Mouse (Mus musculus): Measurements from ENCODE around the gene 1700025C18Rik.

1700025C18Rik gene

DNA sequence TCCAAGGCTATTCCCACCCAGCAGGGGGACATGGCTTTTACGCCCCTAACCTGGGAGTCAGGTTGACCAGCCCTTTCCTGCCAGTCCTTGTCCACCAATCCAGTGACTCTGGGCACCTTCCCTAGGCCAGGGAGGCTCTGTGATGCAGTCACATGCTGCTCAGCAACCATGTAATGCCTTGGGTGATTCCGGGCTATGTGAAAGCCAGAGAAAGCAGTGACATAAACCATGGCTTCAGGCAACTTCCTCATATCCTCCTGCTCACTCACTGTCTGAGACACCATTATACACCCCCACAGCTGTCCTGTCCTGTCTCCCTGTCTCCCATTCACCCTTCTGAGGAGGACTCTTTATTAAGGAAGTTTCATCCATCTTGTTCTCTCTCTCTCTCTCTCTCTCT lies at the start of gene 1700025C18Rik:
Gene 1700025C18Rik, minus strand, starts transcription at position 101 of the 400 bp plus-strand sequence.
- DNase-seq (ENCODE audit: low spot score): no peak

DNA sequence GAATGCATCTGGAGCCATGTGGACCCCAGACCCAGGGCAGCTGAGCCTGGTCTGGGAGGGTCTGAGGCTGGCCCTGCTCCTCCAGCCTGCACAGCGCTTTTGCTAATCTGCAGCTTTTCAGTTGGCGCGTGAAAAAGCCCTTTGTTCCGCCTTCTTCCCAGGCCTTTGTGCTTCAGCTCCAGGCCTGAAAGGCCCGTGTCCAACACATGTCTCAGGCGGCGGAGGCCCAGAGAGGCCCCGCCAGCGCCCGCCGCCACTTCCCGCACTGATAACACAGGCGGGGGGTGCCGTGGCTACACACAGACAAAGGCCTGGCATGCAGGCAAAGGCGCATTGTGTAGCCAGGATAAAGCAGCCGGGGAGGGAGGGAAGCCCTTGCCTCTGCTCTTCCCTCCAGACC lies 45.5 kb upstream of the 1700025C18Rik start:
- no peak for DNase-seq (ENCODE audit: low spot score)

DNA sequence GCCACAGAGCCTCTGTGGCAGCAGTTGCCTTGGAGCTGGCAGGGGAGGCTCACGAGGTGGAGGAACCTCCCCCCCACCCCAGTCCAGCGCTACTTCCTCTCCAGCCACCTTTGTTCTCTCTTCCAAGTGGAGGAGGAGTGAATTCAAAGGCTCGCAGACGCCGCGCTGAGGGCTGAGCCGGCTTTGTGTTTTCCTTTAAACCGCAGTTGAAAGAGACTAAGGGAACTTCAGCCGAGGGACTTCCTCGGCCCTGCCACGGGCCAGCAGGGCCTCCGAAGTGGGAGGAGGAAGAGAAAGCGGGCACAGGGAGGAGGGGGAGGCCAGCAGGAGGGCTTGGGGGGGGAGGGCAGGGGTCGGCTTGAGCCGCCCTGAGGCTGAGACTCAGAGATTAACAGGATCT lies 43.0 kb upstream of the 1700025C18Rik start:
- no peak for DNase-seq (ENCODE audit: low spot score)

DNA sequence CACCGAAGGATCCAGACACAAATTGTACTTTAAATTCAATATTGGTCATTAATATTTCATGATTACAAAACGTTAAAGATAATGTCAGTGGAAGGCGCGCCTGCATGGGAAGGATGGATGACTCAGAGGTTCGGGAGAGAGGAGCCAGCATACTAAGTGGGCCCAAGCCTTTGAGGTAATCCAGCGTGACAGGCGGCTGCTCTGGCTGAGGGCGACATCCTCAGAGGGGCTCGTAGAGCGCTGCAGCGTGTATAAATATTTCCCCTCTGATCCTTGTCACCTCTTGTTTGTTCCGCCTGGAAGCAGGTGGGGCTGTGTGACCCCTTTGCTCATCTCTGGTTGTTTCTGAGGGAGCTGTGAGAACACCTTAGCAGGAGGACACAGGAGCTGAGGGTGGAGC lies 40.9 kb upstream of the 1700025C18Rik start:
- DNase-seq (ENCODE audit: low spot score): no peak

DNA sequence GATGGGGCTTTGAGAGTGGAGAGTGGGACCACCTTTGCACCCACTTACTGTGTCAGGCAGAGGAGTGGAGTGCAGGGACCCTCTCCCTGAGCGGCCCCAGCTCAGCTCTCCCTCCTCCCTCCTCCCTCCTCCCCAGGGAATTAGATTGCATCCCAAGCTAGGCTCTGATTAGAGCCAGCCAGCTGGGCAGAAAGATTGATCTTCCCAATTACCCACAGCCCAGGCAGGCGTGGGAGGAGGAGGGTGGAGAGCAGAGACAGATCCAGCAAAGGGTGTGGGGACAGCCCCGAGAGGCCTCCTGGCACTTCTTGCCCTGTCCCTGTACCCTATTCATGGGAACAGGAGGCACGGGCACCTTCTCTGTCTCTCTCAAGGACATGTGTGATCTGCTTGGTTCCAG lies 38.6 kb upstream of the 1700025C18Rik start:
- no peak for DNase-seq (ENCODE audit: low spot score)

DNA sequence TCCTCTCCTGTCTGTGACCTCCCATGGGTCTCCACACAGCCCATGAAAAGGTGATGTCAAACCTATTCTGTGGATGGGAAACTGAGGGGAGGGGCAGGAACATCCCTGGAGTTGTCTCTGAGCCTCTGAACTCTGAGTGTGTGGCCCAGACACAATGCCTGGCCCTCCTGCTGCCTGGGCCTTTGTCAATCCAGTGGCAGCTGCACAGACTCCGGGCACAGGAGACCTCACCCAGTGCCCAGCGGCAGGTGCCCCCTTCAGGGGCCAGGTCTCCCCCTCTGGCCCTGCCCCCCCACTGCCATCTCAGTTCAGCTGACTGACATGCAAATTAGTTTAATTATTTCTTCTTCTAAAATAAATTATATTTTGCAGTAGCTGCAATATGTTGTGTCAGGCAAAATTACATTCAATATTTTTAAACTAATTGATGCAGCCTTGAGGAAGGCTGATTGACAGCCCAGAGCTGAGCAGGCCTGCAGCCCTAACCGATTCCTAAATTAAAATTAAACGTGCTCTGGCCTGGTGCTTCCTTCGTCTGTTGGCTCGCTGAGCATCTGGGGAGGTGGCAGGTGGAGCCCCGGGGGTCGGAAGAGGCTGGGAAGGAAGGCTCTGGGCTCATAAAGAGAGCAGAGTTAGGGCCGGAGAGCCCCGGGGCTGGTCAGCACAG lies 36.5 kb upstream of the 1700025C18Rik start:
- no peak for DNase-seq (ENCODE audit: low spot score)

DNA sequence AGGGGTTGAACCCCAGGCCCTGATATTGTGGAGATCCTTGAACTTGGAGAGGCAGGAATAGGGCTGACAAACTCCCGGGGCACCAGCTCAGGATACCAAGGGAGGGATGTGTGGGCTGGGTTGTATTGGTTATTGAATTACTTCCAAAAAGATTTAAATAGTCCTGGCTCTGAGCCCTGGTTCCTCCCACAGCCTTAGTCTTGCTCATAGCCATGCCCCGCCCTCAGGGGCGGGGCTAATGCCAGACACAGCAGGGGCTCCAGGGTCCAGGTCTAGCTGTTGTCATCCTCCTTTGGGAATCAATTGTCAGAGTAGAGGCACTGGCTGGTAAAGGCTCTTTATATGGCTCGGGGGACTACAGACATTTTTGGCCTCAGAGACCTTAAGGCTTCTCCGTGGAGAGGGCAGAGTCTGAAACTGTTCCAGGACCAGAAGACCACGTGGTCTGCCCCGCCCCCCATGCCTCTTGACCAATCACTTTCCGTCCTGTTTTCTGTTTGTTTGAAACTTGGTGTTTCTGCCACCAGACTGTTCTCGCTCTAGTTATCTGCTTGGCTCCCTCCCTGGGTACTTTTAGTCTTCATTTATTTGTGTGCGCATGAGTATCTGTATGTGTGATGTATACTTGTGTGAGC lies 30.8 kb upstream of the 1700025C18Rik start:
- no peak for DNase-seq (ENCODE audit: low spot score)

DNA sequence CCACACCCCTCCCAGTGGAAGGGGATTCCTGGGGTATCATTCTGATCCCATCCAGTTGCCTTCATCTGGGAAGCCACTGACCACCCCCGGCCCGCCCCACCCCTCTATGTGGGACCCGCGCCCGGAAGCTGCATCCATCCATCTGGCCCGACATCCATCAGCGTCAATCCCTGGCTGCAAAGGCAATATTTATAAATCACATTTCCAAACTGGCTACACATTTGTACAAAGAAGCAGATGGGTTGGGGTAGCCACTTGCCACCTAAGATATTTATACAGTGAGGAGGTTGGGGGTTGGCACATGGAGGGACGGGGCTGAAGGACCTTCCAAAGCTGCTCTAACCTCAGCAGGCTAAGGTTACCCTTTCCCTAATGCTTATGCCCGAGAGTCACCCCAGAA lies 30.2 kb upstream of the 1700025C18Rik start:
- DNase-seq (ENCODE audit: low spot score): no peak

DNA sequence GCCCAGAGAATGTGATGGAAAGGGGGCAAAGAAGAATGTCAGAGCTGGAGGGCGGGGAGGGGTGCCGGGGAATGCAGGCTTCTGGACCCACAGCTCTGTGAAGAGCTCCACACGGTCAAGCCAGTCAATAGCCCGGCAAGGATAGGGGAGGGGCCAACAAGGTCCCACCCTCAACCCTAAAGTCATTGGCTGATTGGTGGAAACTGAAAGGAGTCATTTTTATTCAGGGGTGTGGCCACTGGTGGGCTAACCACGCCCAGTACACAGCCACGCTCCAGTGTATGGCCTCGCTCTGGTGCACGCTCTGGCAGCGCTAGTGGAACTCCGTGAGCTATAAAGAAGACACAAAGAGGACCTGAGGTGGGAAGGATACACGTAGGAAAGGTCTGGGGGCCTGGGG lies 23.2 kb upstream of the 1700025C18Rik start:
- DNase-seq (ENCODE audit: low spot score): peak; percentile 43

DNA sequence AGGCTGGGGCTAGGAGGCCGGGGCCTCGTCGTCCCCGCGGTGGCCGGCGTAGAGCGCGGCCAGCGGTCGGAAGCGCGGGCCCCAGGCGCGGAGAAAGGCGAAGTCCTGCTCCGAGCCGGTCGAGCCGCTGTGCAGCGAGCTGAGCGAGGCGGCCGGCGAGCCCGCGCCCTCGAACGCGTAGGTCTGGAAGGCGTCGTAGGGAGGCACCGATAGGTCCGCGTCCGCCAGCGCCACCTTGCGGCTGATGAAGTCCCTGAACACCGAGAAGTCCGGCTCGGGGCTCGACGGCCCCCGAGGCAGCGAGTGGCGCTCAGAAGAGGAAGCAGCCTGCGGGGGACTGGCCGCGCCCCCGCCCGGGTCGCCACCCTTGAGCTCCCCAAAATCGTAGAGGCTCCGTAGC lies 21.6 kb upstream of the 1700025C18Rik start:
- peak; percentile 83 for DNase-seq (ENCODE audit: low spot score)

DNA sequence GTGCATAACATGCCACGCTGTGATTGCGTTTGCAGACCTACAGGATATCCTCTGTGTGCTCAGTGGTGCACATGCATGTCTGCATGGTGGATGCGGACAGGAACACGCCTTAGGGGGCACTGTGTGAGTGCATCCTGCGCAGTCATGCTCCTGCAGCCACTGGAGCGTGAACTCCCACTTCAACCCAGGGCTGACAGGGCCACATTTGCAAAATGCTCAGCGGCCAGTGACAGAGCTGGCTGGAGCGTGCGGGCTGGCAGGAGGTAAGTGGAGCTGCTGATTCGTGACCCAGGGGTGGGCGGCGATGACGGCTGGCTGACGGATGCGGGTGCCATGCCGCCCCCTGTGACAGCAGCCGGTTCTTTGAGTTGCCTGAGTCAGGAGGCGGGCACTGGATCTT lies 16.0 kb upstream of the 1700025C18Rik start:
- no peak for DNase-seq (ENCODE audit: low spot score)

DNA sequence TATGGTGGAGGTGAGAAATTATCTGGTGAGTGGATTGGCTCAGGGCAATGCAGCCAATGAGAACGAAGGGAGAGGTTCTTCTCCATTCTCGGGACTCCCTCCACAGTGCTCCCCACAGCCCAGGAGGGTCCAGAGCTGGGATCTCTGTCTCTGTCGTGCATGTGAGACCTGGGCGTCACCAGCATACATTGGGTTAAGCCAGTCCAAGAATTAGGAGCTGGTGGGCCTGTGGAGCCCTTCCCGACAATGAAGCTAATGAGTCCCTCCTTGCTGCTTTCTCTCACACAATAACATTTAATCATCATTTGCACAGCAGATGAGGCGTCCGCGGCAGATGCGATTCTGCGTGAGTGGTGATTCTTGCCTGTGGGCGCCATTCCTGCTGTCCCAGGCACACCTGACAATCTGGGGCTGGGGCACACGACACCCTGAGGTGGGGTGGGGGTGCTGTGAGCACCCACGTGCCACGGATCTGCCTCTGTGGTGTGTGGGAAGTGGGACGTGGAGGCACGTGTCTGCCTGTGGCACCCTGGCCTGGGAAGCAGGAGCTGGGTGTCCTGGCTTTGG lies 15.0 kb upstream of the 1700025C18Rik start:
- DNase-seq (ENCODE audit: low spot score): no peak

DNA sequence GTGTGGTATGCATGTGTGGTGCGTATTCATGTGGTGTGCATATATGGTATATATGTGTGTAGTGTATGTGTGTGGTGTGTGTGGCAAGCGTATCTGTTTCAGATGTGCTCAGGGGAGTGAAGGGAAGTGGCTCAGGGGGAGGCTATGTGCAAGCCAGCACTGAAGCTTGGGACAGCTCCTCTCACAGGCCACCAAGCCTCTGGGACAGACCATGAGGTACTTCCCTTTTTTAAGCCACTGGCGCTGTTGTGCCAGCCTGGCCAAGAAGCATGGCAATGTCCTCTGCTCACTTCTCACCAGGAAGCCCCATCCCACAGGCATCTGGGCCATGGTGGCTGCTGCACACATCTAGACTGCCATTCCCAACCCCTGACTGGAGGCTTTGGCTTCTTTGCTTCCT lies 12.4 kb upstream of the 1700025C18Rik start:
- DNase-seq (ENCODE audit: low spot score): no peak

DNA sequence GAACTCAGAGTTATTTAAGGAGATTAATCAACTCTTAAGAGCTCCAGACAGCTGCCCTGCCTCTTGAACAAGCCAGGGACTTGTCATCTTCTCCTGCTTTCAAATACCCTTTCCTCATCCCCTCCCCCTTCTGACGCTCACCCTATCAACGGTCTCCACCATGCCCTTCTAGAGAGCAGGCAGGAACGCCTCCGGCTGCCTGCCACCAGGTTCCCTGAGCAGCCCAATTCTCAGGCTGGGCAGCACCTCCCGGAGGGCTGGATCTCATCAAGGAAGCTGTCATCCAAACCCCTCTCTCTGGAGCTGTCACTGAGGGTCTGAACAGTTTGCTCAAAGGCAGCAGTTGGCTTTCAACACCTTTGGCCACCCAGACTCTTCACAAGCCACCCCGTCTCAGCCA lies 10.2 kb upstream of the 1700025C18Rik start:
- no peak for DNase-seq (ENCODE audit: low spot score)

DNA sequence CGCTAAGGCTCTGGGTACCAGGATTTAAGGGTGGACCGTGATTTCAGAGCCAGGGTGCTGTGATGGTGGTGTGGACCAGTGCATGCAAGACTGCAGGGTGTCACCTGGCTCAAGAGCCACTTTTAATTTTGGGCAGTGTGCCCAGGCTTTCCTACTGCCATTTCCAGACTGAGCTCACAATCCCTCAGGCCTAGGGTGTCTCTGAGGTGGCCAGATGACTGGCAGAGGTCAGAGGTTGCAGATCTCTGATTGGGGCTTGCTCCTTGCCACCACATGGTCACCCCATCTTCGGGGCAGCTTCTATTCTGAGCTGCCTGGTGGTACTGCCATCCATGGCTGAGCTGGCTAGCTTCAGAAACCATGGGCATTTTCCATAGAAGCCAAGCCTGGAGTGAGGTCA lies 8.3 kb upstream of the 1700025C18Rik start:
- no peak for DNase-seq (ENCODE audit: low spot score)

DNA sequence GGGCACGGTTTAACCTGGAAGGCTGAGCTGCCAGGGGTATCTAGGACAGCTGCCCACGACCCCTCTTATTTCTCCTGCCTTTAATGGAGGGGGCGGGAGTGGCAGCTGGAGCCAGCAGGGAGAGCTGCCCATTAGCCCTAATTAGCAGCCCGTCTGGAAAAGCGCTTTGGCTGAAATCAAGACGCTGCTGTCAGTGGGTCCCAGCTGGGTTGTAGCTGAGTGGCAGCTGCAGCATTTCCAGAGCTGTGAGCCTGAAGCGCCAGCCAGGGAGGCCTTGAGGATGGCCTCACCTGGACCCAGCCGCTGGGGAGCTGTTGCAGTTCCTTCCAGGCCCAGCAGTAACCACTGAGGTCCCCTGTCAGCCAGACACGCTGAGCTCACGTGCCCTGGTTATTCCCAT lies 5.8 kb upstream of the 1700025C18Rik start:
- no peak for DNase-seq (ENCODE audit: low spot score)

DNA sequence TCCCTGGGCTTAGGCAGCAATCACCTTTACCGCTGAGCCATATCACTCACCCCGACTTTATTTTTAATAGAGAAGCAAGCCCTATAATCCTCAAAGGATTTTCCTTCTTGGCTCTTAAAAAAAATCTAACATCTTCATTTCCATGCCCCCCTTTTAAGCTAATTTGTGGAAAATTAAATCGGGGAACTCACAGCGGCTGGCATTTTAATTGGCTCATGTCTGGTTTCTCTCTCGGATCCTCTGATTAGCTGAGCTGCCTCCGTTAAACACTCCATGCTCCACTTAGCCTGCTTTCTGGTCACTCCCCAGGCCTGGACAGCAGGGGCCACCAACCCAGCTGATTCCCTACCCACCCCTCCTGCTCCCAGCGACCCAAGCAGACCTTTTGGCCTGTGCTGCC lies 1.8 kb upstream of the 1700025C18Rik start:
- no peak for DNase-seq (ENCODE audit: low spot score)

DNA sequence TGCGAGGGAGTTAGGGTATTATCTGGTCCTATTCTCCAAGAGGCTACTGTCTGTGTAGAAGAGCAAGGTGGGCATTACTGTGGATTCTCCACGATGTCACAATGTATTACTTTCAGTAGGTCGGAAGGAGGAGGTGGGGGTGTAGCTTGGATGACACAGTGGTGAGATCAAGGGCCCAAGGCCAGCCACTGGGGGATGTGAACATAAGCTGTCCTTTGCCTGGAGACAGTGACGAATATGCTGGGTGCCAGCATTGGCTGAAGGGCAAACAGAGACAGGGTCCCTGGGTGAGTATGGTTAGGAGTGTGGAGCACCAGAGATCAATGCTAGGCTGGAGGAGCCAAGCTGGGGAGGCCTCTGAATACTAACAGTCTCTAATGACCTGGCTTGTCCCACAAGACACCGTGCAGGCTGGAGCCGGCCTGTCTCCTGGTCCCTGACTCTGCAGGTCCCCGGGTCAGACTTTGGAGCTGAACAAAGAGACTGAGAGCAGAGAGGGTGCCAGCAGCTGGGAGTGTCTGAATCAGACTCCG lies 949 bp upstream of the 1700025C18Rik start:
- no peak for DNase-seq (ENCODE audit: low spot score)

DNA sequence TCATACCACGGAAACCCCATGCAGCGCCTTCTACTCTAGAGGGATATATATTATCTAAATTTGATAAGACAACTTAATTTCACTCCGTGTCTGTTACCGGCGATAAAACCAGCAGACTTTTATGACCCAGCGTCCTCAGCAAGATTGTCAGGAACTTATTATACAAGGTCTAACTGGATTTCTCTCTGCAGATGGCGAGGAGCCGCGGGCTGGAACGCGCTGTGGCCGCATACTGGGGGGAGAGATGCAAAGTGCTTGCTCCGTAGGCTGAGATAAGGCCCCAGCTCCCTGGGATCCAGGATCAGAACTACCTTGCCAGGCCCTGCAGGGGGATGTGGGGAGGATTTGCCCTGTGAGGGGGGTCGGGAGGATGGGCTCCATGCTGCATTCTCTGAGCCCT lies 1.1 kb downstream of the 1700025C18Rik start:
- no peak for DNase-seq (ENCODE audit: low spot score)

DNA sequence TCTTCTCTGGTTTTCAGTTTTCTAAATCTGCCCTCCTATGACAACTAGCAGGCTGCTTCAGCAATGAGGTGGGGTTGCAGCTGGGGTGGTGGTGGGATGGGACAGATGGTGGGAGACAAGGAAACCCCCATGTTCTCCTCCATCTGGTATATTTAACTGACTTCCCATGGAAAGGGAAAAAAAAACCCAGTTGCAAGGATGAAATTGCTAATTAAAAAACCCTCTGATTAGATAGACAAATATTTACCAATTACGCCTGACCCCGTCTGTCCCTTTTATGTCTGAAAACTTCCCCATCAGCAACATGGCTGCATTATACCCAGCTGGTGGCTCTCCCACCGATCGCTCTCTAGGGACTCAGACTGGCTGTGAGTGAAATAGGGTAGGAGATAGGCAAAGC lies 3.9 kb downstream of the 1700025C18Rik start:
- no peak for DNase-seq (ENCODE audit: low spot score)

DNA sequence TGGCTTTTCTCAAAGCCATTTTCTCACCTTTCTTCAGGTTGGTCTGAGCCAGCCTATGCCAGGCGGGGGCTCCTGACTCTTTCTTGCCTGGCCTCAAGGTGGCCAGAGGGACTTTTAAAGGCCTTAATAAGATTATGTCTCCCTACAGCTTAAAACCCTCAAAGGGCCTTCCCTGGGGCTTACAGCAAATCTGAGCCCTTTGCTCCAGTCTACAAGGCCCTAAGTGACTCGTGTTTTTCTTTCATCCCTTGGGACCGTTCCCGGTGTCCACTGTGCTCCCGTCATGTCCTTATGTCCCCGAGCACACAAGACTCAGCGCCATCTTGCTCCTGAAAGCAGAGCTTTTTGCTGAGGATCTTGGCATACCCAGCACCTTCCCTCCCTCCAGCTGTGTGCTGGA lies 9.3 kb downstream of the 1700025C18Rik start:
- DNase-seq (ENCODE audit: low spot score): no peak

DNA sequence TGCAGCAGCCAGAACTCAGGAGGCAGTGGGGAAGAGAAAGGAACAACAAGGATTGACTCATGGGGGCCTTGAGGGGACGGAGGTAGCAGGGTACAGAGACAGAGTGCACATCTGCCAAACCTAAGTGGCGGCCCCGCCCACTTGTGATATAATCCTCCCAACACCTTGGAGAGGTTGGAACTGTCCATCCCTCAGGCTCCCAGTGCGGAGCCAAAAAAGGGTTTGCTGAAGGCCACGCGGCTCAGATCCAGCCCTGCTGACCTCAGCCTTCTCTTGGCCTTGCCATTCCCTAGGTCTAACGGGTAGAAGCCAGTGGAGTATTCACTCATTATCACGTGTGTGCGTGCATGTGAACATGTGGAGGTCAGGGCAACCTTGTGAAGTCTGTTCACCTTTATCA lies 9.9 kb downstream of the 1700025C18Rik start:
- no peak for DNase-seq (ENCODE audit: low spot score)

DNA sequence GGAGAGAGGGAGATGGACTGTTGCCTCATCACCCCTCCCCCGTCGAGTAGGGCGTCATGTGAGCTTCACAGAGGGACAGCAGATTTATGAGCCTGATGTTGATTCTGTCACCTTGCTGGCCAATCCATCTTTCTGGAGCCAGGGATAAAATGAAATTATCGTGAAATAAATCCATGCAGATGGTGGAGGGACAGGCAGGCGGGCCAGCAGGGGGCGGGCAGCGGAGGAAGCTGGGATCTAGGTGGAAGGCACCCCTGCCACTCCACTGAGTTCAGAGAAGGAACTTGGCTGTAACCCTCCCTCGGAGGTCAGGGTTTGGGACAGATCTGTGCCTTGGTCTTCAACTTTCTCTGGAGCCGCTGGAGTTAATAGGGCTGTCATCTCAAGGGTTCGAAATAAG lies 11.9 kb downstream of the 1700025C18Rik start:
- DNase-seq (ENCODE audit: low spot score): no peak

DNA sequence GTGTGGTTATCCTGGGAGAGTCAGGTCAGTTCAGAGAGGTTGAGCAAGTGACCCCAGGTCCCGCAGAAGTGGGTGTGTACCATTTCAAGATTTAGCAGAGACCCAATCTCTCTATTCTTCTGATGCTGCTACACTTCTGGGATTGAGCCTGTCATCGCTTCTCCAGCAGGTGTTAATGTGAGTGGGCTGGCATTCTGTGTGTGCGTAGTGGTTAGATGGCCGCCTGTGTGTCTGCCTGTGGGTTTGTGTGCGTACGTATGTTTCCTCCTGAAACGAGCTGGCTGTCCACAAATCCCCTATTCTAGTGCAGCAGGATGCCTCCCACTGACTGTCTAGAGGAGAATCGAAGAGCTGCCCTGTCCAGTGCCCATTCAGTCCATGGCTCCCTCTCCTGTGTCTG lies 12.5 kb downstream of the 1700025C18Rik start:
- DNase-seq (ENCODE audit: low spot score): no peak
